Mouse (Mus musculus) hindbrain, embryonic 14.5 days (tissue): Measurements from ENCODE around the gene Ifit3. TPM values are rescaled to one million over a fixed set of nuclear protein-coding genes. Genes with fewer than 3 reads are reported as not detected.
"Not testable (repeated sequence)": the region's sequence is repeated elsewhere in the genome, so short reads cannot be mapped to it uniquely, and the experiment has no call there.

Source experiments
- ATAC-seq: fragments of 200-750 bp; cut with Nextera tagmentation; 2 replicates; pipeline ENCODE4 v1.8.0; 2017; ENCODE audit warnings: moderate number of reproducible peaks, mild to moderate bottlenecking, moderate TSS enrichment, moderate library complexity; ENCODE audit not compliant: low FRiP score
- DNase-seq: peaks from one replicate; pipeline ENCODE4 v3.0.0-alpha.2; 2015; ENCODE audit warnings: low spot score
- H3K27ac ChIP-seq: fragments of 300-500 bp; sonication (generic); 2 replicates; pipeline ENCODE4 v1.5.1; 2014; ENCODE audit warnings: mild to moderate bottlenecking, moderate library complexity
- H3K27me3 ChIP-seq: fragments of 300-500 bp; sonication (generic); 2 replicates; pipeline ENCODE4 v1.6.1; 2014; ENCODE audit warnings: mild to moderate bottlenecking, low read length, mixed read lengths; ENCODE audit not compliant: control insufficient read depth, insufficient read depth
- H3K36me3 ChIP-seq: fragments of 300-500 bp; sonication (generic); replicated peaks from 2 replicates; pipeline ENCODE4 v1.6.1; 2014; ENCODE audit not compliant: control insufficient read depth, insufficient read depth
- H3K4me1 ChIP-seq: fragments of 300-500 bp; sonication (generic); replicated peaks from 2 replicates; pipeline ENCODE4 v1.6.1; 2014; ENCODE audit warnings: antibody characterized with exemption, low read length, mixed read lengths; ENCODE audit not compliant: control insufficient read depth, insufficient read depth
- H3K4me2 ChIP-seq: fragments of 300-500 bp; sonication (generic); replicated peaks from 2 replicates; pipeline ENCODE4 v1.6.1; 2014; ENCODE audit warnings: mild to moderate bottlenecking, moderate library complexity
- H3K4me3 ChIP-seq: fragments of 300-500 bp; sonication (generic); replicated peaks from 2 replicates; pipeline ENCODE4 v1.5.1; 2014; ENCODE audit warnings: mild to moderate bottlenecking, low read length
- H3K9ac ChIP-seq: fragments of 300-500 bp; sonication (generic); 2 replicates; pipeline ENCODE4 v1.6.1; 2014
- H3K9me3 ChIP-seq: fragments of 300-500 bp; sonication (generic); 2 replicates; pipeline ENCODE4 v1.6.1; 2016; ENCODE audit warnings: low read length; ENCODE audit not compliant: control insufficient read depth
- WGBS: fragments of 180-500 bp; shearing (Covaris S2); extraction: QIAGEN DNeasy Blood & Tissue Kit; methylation state at CpG from one replicate; pipeline ENCODE4 v1.1.7; 2014; 5-methylcytosine and 5-hydroxymethylcytosine counted together
- polyA plus RNA-seq: library from polyadenylated mRNA; unstranded; fragments of >200 nt; fragmentation: Nextera tagmentation; extraction: Ambion mirVana; gene quantifications from 2 replicates; pipeline ENCODE4 v1.2.1, GENCODE M21; 2014

Ifit3 gene
- polyA plus RNA-seq = 0.80 and 1.1 TPM in 2 replicates

DNA sequence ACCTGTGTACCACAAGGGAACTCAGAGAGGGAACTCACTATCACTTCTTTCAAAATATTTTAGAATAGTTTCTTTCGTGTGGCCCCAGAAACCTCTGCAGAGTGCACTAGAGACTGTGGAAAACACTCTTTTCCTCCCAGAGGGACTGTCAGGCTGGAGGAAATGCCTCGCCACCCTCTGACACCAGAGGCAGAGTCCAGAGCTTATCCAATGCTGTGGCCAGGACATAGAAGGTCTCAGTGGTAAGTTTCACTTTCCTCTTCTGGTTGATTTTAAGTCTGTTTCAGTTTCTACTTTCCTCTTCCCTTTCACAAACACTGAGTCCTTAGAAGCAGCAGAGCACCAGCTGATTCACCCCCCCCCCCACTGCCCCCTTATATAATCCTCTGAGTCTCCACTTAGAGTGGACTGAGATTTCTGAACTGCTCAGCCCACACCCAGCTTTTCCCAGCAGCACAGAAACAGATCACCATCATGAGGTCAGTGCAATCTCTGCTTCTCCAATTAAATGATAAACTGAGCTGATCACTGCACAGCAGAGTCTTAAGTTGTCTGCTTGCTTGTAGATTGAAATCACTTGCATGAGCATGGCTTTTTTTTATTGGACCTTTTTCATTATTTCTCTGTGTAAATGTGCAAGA lies at the start of gene Ifit3:
Gene Ifit3 (plus strand): TSS at position 406 of the 641 bp plus-strand sequence.
- H3K27me3 ChIP-seq, H3K36me3 ChIP-seq, H3K4me1 ChIP-seq, H3K9me3 ChIP-seq, H3K4me2 ChIP-seq, DNase-seq, H3K9ac ChIP-seq, H3K27ac ChIP-seq, ATAC-seq, H3K4me3 ChIP-seq: not testable (repeated sequence)
- 74% methylated on average over 2 of the region's 2 CpGs for WGBS

DNA sequence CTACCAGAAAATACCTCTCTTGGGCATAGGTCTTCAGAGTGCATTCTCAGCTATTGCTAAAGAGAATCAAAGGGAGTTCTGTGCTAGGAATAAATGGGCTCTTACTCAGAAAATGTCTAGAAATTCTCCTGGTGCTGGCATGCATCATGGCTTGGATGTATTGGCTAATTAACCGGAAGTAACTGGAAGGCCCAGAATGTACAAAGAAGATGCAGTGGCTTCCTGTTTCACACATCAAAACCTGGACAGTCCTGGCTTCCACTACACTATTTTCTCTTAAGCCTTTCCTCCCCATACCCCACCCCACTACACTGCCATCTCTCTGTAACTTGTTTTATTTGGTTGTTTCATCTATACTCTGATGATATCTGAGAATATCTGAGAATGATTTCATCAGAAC lies 43.9 kb upstream of the Ifit3 start:
- no peak for DNase-seq
- Histone ChIP-seq H3K36me3 (no peaks in the 10 kb centered on the region), H3K27ac (no peak overlapping the region), H3K4me2 (no peak overlapping the region), H3K4me1 (no peaks in the 10 kb centered on the region), H3K9ac (no peak overlapping the region), H3K27me3 (no peaks in the 10 kb centered on the region), H3K9me3 (no peaks in the 10 kb centered on the region), H3K4me3 (no peak overlapping the region)
- WGBS = 85% methylated on average over 1 of the region's 1 CpGs
- no peak for ATAC-seq

DNA sequence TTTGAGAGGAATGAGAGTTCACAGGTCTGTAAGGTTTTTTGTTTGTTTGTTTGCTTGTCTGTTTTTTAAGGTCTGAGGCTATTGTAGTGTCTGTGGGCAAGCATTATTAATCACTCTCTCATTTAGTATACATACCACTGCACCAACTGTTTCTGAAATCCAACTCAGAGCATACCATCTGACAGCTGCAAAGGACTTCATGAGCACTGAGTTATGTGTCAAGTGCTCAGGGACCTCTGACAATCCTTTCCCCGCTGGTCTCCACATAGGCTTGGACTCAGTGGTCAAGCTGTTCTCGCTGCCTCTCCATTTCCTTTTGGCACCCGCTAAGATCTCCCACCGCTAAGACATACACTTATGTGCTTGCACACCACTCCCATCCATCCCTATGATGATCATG lies 37.1 kb upstream of the Ifit3 start:
- no peaks in the 10 kb centered on the region for H3K27me3 ChIP-seq
- no peaks in the 10 kb centered on the region for H3K9me3 ChIP-seq
- ATAC-seq (no peak), DNase-seq (no peak)
- 87% methylated on average over 4 of the region's 4 CpGs for WGBS
- H3K27ac ChIP-seq = no peak overlapping the region
- H3K9ac ChIP-seq = no peak overlapping the region
- no peak overlapping the region for H3K4me3 ChIP-seq
- no peaks in the 10 kb centered on the region for H3K36me3 ChIP-seq
- H3K4me2 ChIP-seq = no peak overlapping the region
- H3K4me1 ChIP-seq = no peaks in the 10 kb centered on the region

DNA sequence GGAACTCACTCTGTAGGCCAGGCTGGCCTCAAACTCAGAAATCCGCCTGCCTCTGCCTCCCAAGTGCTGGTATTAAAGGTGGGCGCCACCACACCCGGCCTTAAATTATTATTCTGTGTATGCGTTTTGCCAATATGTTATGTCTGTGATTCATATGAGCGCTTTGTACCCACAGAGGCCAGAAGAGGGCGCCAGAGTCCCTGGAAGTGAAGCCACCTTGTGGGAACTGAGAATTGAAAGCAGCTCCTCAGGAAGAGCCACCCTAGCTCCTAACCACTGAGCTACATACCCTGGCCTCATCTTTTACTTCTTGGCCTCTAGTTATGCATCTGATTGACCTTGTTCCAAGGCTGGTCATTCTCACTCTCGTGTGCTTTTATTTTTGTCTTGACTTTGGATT lies 35.4 kb upstream of the Ifit3 start:
- no peaks in the 10 kb centered on the region for H3K27me3 ChIP-seq
- no peak for ATAC-seq
- no peaks in the 10 kb centered on the region for H3K9me3 ChIP-seq
- no peak overlapping the region for H3K9ac ChIP-seq
- 28% methylated on average over 7 of the region's 7 CpGs for WGBS
- DNase-seq = peak; percentile 68
- no peaks in the 10 kb centered on the region for H3K4me1 ChIP-seq
- H3K36me3 ChIP-seq = no peaks in the 10 kb centered on the region
- no peak overlapping the region for H3K4me2 ChIP-seq
- no peak overlapping the region for H3K4me3 ChIP-seq
- no peak overlapping the region for H3K27ac ChIP-seq

- H3K4me2 ChIP-seq = peak overlapping the region; percentile 69
- WGBS = 26% methylated on average over 4 of the region's 4 CpGs
- peak overlapping the region; percentile 42 for H3K4me3 ChIP-seq
- no peaks in the 10 kb centered on the region for H3K36me3 ChIP-seq
- ATAC-seq = peak; percentile 19; the same call in 1 of the 2 replicates
- no peaks in the 10 kb centered on the region for H3K27me3 ChIP-seq
- peak overlapping the region; percentile 50 for H3K9ac ChIP-seq
- H3K27ac ChIP-seq = peak overlapping the region; percentile 52
- H3K4me1 ChIP-seq = no peaks in the 10 kb centered on the region
- no peak for DNase-seq
- no peaks in the 10 kb centered on the region for H3K9me3 ChIP-seq
Measured at GRCm38 (mm10) chr19:34550205-34550533, 33.2 kb upstream of the Ifit3 start.

DNA sequence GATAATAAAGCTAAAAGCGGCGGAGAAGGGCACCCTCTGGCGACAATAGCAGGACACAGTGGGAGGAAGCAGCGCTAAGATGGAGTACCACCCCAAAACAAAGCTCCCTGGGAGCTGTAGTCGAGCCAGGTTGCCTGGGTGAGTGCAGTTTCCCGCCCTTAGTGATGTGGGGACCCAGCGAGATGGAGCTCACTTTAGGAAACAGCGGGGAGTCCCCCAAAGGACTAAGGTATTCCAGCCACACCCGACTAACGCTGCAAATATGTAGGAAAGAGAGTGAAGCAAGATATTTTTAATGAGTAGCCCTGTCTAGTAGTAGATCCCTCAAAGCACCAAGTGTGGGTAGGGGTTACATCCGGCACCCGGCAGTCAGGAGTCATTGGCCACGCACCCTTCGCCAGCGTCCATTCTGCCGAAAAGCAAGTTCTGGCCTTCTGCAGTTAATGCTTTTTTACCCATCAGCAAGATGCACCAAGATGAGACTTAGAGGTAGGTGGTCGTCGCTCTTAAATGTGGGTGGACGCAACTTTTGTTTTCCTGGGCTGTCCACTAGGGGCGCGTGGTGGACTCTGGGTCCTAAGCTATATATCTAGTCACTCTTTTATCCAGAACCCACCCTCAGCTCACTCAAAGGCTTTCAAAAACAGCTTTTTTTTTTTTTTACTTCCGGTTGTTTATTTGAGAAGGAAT lies 32.7 kb upstream of the Ifit3 start, which contains the start of gene Ifit2:
Gene Ifit2 (plus strand): TSS at position 161 of the 690 bp plus-strand sequence.
- no peaks in the 10 kb centered on the region for H3K36me3 ChIP-seq
- ATAC-seq = peak; percentile 95
- H3K9ac ChIP-seq = peak within 1 kb of the TSS; percentile 50
- peak; percentile 82 for DNase-seq
- peak within 1 kb of the TSS; percentile 52 for H3K27ac ChIP-seq
- H3K4me1 ChIP-seq = no peaks in the 10 kb centered on the region
- under 1% methylated on average over 22 of the region's 22 CpGs for WGBS
- H3K9me3 ChIP-seq = no peaks in the 10 kb centered on the region
- peak within 1 kb of the TSS; percentile 42 for H3K4me3 ChIP-seq
- peak within 1 kb of the TSS; percentile 69 for H3K4me2 ChIP-seq
- H3K27me3 ChIP-seq = no peaks in the 10 kb centered on the region

DNA sequence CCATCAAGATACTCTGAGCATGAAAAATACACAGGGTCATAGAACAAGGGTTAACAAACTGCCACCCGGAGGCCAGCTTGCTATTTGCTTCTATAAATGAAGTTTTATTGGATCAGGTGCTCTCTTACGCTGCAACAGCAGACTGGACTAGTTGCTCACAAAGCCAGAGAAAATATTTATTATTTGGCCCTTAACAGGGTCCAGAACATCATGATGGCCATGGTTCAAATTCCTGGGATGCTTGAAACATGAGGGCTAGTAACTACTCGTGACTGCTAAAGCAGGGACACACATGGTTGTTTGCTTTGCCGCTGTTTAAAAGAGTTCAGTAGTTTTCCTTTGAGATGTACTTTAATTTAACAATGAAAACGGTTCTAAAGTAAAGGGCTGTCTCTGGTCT lies 31.4 kb upstream of the Ifit3 start:
- ATAC-seq = no peak
- Histone ChIP-seq H3K4me3 (no peak overlapping the region), H3K27me3 (no peaks in the 10 kb centered on the region), H3K27ac (no peak overlapping the region), H3K4me1 (no peaks in the 10 kb centered on the region), H3K4me2 (0 out of 2 replicates have a peak overlapping the region, but pooled peaks have one; percentile 6), H3K36me3 (no peaks in the 10 kb centered on the region), H3K9ac (no peak overlapping the region), H3K9me3 (no peaks in the 10 kb centered on the region)
- WGBS = 76% methylated on average over 5 of the region's 5 CpGs
- DNase-seq = no peak

DNA sequence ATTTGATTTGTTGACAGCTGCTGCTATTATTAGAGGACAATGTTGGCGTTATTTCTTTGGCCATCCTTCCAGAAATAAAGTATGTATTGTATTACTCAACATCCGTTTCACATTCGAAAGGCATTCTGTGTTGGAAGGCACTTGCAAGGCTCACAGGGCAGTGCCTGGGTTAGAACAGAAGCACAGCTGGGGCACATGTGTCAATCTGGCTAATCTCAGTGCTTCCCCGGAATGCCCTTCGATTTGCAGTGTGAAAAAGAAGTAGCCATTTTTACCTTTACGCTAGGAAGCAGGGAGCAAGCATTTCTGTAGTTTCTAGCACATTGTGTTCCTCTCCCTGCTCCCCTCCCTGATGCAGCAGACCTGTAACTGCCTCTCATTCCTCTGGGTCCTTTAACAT lies 30.3 kb upstream of the Ifit3 start:
- Histone ChIP-seq H3K27ac (no peak overlapping the region), H3K9me3 (no peaks in the 10 kb centered on the region), H3K9ac (no peak overlapping the region), H3K4me1 (no peaks in the 10 kb centered on the region), H3K27me3 (no peaks in the 10 kb centered on the region), H3K4me3 (no peak overlapping the region), H3K36me3 (no peaks in the 10 kb centered on the region), H3K4me2 (no peak overlapping the region)
- WGBS = 60% methylated on average over 6 of the region's 6 CpGs
- ATAC-seq (no peak), DNase-seq (no peak)

GRCm38 (mm10) chr19:34553522-34553921 lies 29.8 kb upstream of the Ifit3 start:
- Histone ChIP-seq H3K9me3 (no peaks in the 10 kb centered on the region), H3K27ac (no peak overlapping the region), H3K4me1 (no peaks in the 10 kb centered on the region), H3K4me3 (no peak overlapping the region), H3K9ac (no peak overlapping the region), H3K36me3 (no peaks in the 10 kb centered on the region), H3K4me2 (no peak overlapping the region), H3K27me3 (no peaks in the 10 kb centered on the region)
- ATAC-seq (no peak), DNase-seq (no peak)
- 76% methylated on average over 3 of the region's 3 CpGs for WGBS
